Mouse (Mus musculus): Measurements from ENCODE around the gene Cmtm5. TPM values are rescaled to one million over a fixed set of nuclear protein-coding genes. Genes with fewer than 3 reads are reported as not detected.
"Not testable (repeated sequence)": the region's sequence is repeated elsewhere in the genome, so short reads cannot be mapped to it uniquely, and the experiment has no call there.

Gene Cmtm5
- polyA plus RNA-seq, 1 experiment from 2014 or later: 3.3 TPM

DNA sequence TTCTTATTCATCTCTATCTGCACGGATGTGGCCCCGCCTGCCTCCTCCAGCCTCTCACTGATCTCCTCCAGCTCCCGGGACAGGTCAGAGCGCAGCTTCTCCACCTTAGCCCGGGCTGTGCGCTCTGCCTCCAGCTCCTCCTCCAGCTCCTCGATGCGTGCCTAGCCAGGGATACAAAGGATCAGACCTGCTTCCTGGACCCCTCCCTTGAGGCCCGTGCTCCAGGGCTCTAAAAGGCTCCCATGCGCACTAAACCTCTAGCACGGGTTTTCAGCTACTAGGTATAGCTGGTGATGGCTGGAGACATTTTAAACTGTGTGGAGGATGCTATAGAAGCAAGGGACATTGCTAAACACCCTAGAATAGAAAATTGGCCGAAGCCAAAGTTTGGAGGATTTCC, 14.4 kb downstream of the Cmtm5 start:
- ATAC-seq (replicated peaks; ENCODE audit: low FRiP score, low TSS enrichment, low read depth) (no peak), DNase-seq (ENCODE audit: low spot score) (no peak)
- H3K4me2 ChIP-seq (ENCODE audit: low read length): no peak overlapping the region
- no peaks in the 10 kb centered on the region for H3K27me3 ChIP-seq (replicated peaks; ENCODE audit: control insufficient read depth, insufficient read depth, low read length)
- no peaks in the 10 kb centered on the region for H3K9me3 ChIP-seq (ENCODE audit: control insufficient read depth, low read length)
- no peak overlapping the region for H3K4me3 ChIP-seq (ENCODE audit: low read depth, low read length)
- no peaks in the 10 kb centered on the region for H3K36me3 ChIP-seq (ENCODE audit: control insufficient read depth, insufficient read depth, low read length)
- no peaks in the 10 kb centered on the region for H3K4me1 ChIP-seq (replicated peaks; ENCODE audit: control insufficient read depth, insufficient read depth, low read length)
- no peak overlapping the region for H3K27ac ChIP-seq (ENCODE audit: low read depth)
- 53% methylated on average over 12 of the region's 12 CpGs for WGBS
- no peak overlapping the region for H3K9ac ChIP-seq (ENCODE audit: low read length)

DNA sequence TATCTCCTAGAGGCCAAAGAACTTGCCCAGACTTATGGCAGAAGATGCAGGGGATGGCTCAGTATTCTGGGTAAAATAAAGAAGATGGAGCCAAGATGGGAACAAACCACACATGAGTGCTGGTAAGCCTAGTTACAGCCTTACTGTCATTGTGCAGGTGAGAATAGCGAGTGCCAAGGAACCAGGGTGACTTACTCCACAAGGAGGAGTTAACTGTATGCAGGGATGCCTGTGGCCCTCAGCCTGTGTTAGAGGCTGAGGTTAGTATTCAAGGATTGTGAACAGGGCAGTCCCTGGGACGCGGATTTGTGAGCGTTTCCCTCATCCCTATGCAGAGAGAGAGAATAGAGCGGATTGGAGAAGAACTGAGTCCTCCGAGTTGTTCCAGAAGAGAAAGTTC, 15.5 kb downstream of the Cmtm5 start:
- ATAC-seq (replicated peaks; ENCODE audit: low FRiP score, low TSS enrichment, low read depth): no peak
- H3K27ac ChIP-seq (ENCODE audit: low read depth): no peak overlapping the region
- no peaks in the 10 kb centered on the region for H3K36me3 ChIP-seq (ENCODE audit: control insufficient read depth, insufficient read depth, low read length)
- H3K27me3 ChIP-seq (replicated peaks; ENCODE audit: control insufficient read depth, insufficient read depth, low read length): no peaks in the 10 kb centered on the region
- H3K4me1 ChIP-seq (replicated peaks; ENCODE audit: control insufficient read depth, insufficient read depth, low read length): no peaks in the 10 kb centered on the region
- no peak overlapping the region for H3K4me3 ChIP-seq (ENCODE audit: low read depth, low read length)
- no peak for DNase-seq (ENCODE audit: low spot score)
- H3K4me2 ChIP-seq (ENCODE audit: low read length): no peak overlapping the region
- 82% methylated on average over 6 of the region's 6 CpGs for WGBS
- no peaks in the 10 kb centered on the region for H3K9me3 ChIP-seq (ENCODE audit: control insufficient read depth, low read length)
- H3K9ac ChIP-seq (ENCODE audit: low read length): no peak overlapping the region

DNA sequence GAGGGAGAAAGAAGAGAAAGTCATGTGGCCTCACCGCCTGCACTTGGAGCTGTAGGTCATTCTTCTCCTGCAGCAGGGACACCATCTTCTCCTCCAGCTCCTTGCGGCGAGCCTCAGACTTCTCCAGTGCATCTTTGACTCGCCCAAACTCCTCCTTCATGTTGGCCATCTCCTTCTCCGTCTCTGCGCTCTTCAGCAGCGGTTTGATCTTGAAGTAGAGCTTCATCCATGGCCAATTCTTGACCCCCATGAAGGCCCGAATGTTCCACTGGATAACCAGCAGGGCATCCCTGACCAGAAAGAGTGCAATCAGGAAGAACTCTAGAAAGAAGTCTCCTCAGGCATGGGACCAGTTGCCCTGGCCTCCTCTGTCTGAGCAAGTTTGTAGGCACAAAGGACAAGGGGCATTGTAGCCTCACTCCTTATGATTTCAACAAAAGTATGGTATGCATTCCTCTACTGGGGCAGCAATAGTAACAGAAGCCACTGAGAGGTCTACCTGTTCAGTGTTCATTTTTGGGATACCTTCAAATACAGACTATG, 17.7 kb downstream of the Cmtm5 start:
- Histone ChIP-seq H3K36me3 (ENCODE audit: control insufficient read depth, insufficient read depth, low read length) (no peaks in the 10 kb centered on the region), H3K4me2 (ENCODE audit: low read length) (no peak overlapping the region), H3K27ac (ENCODE audit: low read depth) (no peak overlapping the region), H3K9ac (ENCODE audit: low read length) (no peak overlapping the region), H3K4me1 (replicated peaks; ENCODE audit: control insufficient read depth, insufficient read depth, low read length) (no peaks in the 10 kb centered on the region), H3K9me3 (ENCODE audit: control insufficient read depth, low read length) (no peaks in the 10 kb centered on the region), H3K4me3 (ENCODE audit: low read depth, low read length) (no peak overlapping the region), H3K27me3 (replicated peaks; ENCODE audit: control insufficient read depth, insufficient read depth, low read length) (no peaks in the 10 kb centered on the region)
- DNase-seq (ENCODE audit: low spot score) (no peak), ATAC-seq (replicated peaks; ENCODE audit: low FRiP score, low TSS enrichment, low read depth) (no peak)
- WGBS: 90% methylated on average over 8 of the region's 8 CpGs

DNA sequence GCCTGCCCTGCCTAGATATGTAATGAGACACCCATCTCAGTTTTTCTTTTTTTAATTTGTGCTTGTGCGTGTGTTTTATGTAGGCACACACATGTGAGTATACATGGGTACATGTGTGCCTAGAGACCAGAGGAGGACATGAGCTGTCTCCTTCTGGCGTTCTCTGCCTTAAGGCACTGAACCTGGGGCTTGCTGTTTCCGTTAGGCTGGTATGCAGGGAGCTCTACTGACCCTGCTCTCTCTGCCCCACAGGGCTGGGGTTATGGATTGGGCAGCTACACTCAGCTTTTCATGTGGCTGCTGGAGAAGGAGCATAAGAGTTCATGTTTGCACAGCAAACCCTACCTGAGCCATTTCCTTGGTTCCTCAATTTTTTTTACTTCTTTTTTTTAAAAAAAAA, 18.4 kb downstream of the Cmtm5 start:
- no peaks in the 10 kb centered on the region for H3K9me3 ChIP-seq (ENCODE audit: control insufficient read depth, low read length)
- no peak overlapping the region for H3K4me3 ChIP-seq (ENCODE audit: low read depth, low read length)
- H3K4me1 ChIP-seq (replicated peaks; ENCODE audit: control insufficient read depth, insufficient read depth, low read length): no peaks in the 10 kb centered on the region
- no peak for ATAC-seq (replicated peaks; ENCODE audit: low FRiP score, low TSS enrichment, low read depth)
- no peak overlapping the region for H3K4me2 ChIP-seq (ENCODE audit: low read length)
- H3K27ac ChIP-seq (ENCODE audit: low read depth): no peak overlapping the region
- H3K36me3 ChIP-seq (ENCODE audit: control insufficient read depth, insufficient read depth, low read length): no peaks in the 10 kb centered on the region
- H3K27me3 ChIP-seq (replicated peaks; ENCODE audit: control insufficient read depth, insufficient read depth, low read length): no peaks in the 10 kb centered on the region
- H3K9ac ChIP-seq (ENCODE audit: low read length): no peak overlapping the region
- no peak for DNase-seq (ENCODE audit: low spot score)
- 66% methylated on average over 3 of the region's 3 CpGs for WGBS

GRCm38 (mm10) chr14:54955481-54955880, 19.4 kb downstream of the Cmtm5 start:
- Histone ChIP-seq H3K27me3 (replicated peaks; ENCODE audit: control insufficient read depth, insufficient read depth, low read length) (no peaks in the 10 kb centered on the region), H3K36me3 (ENCODE audit: control insufficient read depth, insufficient read depth, low read length) (no peaks in the 10 kb centered on the region), H3K4me2 (ENCODE audit: low read length) (no peak overlapping the region), H3K9me3 (ENCODE audit: control insufficient read depth, low read length) (no peaks in the 10 kb centered on the region), H3K9ac (ENCODE audit: low read length) (no peak overlapping the region), H3K4me3 (ENCODE audit: low read depth, low read length) (no peak overlapping the region), H3K4me1 (replicated peaks; ENCODE audit: control insufficient read depth, insufficient read depth, low read length) (no peaks in the 10 kb centered on the region), H3K27ac (ENCODE audit: low read depth) (no peak overlapping the region)
- ATAC-seq (replicated peaks; ENCODE audit: low FRiP score, low TSS enrichment, low read depth) (no peak), DNase-seq (ENCODE audit: low spot score) (no peak)
- WGBS: 75% methylated on average over 3 of the region's 3 CpGs

DNA sequence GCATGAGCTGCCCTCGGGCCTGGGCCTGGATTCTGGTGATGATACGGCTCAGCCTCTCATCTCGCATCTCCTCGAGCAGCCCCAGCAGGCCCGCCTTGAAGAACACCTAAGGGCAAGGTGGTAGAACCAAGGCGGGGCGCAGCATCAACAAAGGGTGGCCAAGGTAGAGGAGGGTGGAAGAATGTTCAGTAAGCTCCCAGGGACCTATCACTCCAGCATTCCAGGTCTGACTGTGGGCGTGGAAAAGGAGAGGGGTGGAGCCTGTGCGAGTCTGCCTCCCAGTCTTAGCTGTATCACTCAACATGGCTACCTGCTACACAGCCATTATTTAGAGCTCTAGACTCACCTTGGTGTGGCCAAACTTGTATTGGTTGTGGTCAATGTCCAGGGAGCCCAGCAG, 20.5 kb downstream of the Cmtm5 start:
- Histone ChIP-seq H3K9ac (ENCODE audit: low read length) (no peak overlapping the region), H3K4me1 (replicated peaks; ENCODE audit: control insufficient read depth, insufficient read depth, low read length) (no peaks in the 10 kb centered on the region), H3K27ac (ENCODE audit: low read depth) (no peak overlapping the region), H3K36me3 (ENCODE audit: control insufficient read depth, insufficient read depth, low read length) (no peaks in the 10 kb centered on the region), H3K9me3 (ENCODE audit: control insufficient read depth, low read length) (no peaks in the 10 kb centered on the region), H3K4me2 (ENCODE audit: low read length) (no peak overlapping the region), H3K4me3 (ENCODE audit: low read depth, low read length) (no peak overlapping the region), H3K27me3 (replicated peaks; ENCODE audit: control insufficient read depth, insufficient read depth, low read length) (no peaks in the 10 kb centered on the region)
- no peak for DNase-seq (ENCODE audit: low spot score)
- WGBS: 87% methylated on average over 9 of the region's 9 CpGs
- no peak for ATAC-seq (replicated peaks; ENCODE audit: low FRiP score, low TSS enrichment, low read depth)

DNA sequence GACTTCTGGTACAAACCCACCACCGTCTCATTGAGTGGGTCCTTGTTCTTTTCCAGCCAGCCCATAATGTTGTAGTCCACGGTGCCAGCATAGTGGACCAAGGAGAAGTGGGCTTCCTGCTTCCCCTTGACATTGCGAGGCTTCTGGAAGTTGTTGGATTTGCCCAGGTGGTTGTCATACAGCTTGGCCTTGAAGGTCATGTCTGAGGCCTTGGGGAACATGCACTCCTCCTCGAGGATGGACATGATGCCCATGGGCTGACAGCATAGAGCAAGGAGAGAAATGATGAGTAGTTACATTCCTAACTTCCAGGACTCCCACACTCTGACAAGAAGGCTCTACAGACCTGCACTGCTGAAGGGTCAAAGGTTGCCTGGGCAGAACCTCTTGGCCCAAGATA, 22.4 kb downstream of the Cmtm5 start:
- H3K36me3 ChIP-seq (ENCODE audit: control insufficient read depth, insufficient read depth, low read length): no peaks in the 10 kb centered on the region
- no peak for DNase-seq (ENCODE audit: low spot score)
- no peak overlapping the region for H3K27ac ChIP-seq (ENCODE audit: low read depth)
- H3K4me3 ChIP-seq (ENCODE audit: low read depth, low read length): no peak overlapping the region
- no peak for ATAC-seq (replicated peaks; ENCODE audit: low FRiP score, low TSS enrichment, low read depth)
- no peaks in the 10 kb centered on the region for H3K4me1 ChIP-seq (replicated peaks; ENCODE audit: control insufficient read depth, insufficient read depth, low read length)
- H3K9me3 ChIP-seq (ENCODE audit: control insufficient read depth, low read length): no peaks in the 10 kb centered on the region
- H3K9ac ChIP-seq (ENCODE audit: low read length): no peak overlapping the region
- no peak overlapping the region for H3K4me2 ChIP-seq (ENCODE audit: low read length)
- no peaks in the 10 kb centered on the region for H3K27me3 ChIP-seq (replicated peaks; ENCODE audit: control insufficient read depth, insufficient read depth, low read length)
- WGBS: 89% methylated on average over 4 of the region's 4 CpGs

GRCm38 (mm10) chr14:54959197-54959596, 23.1 kb downstream of the Cmtm5 start:
- no peaks in the 10 kb centered on the region for H3K9me3 ChIP-seq (ENCODE audit: control insufficient read depth, low read length)
- H3K9ac ChIP-seq (ENCODE audit: low read length): no peak overlapping the region
- 83% methylated on average over 3 of the region's 3 CpGs for WGBS
- no peak overlapping the region for H3K4me2 ChIP-seq (ENCODE audit: low read length)
- H3K4me1 ChIP-seq (replicated peaks; ENCODE audit: control insufficient read depth, insufficient read depth, low read length): no peaks in the 10 kb centered on the region
- ATAC-seq (replicated peaks; ENCODE audit: low FRiP score, low TSS enrichment, low read depth) (no peak), DNase-seq (ENCODE audit: low spot score) (no peak)
- H3K27ac ChIP-seq (ENCODE audit: low read depth): no peak overlapping the region
- H3K4me3 ChIP-seq (ENCODE audit: low read depth, low read length): no peak overlapping the region
- no peaks in the 10 kb centered on the region for H3K36me3 ChIP-seq (ENCODE audit: control insufficient read depth, insufficient read depth, low read length)
- H3K27me3 ChIP-seq (replicated peaks; ENCODE audit: control insufficient read depth, insufficient read depth, low read length): no peaks in the 10 kb centered on the region

- not testable (repeated sequence) for H3K4me2 ChIP-seq (ENCODE audit: low read length); H3K9ac ChIP-seq (ENCODE audit: low read length); H3K36me3 ChIP-seq (ENCODE audit: control insufficient read depth, insufficient read depth, low read length); ATAC-seq (replicated peaks; ENCODE audit: low FRiP score, low TSS enrichment, low read depth); H3K9me3 ChIP-seq (ENCODE audit: control insufficient read depth, low read length); H3K27ac ChIP-seq (ENCODE audit: low read depth); DNase-seq (ENCODE audit: low spot score); H3K4me1 ChIP-seq (replicated peaks; ENCODE audit: control insufficient read depth, insufficient read depth, low read length); H3K27me3 ChIP-seq (replicated peaks; ENCODE audit: control insufficient read depth, insufficient read depth, low read length); H3K4me3 ChIP-seq (ENCODE audit: low read depth, low read length)
- 90% methylated on average over 12 of the region's 12 CpGs for WGBS
Observed at GRCm38 (mm10) chr14:54959853-54960613, 24.0 kb downstream of the Cmtm5 start.
